Mouse (Mus musculus): ENCODE results near the gene Clic6.
"Not testable (repeated sequence)": the region's sequence is repeated elsewhere in the genome, so short reads cannot be mapped to it uniquely, and the experiment has no call there.

The Clic6 gene

DNA sequence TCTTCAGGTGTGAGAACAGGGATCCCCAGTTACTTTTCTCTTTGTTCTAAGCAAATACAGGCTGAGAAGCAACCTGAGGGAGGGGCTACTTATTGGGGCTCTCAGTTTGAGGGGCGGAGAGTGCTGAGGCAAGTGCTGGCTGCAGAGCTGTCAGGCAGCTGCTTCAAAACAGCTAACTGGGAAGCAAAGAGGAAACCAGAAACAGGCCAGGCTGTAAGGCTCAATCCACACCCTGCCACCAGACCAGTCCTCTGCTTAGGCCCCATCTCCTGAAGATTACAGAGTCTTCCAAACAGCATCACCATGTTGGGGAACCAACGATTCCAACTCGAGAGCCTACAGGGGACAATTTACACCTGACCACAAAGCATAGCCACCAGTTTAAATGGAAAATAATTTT, 12.6 kb upstream of the Clic6 start:
- no peak for DNase-seq

DNA sequence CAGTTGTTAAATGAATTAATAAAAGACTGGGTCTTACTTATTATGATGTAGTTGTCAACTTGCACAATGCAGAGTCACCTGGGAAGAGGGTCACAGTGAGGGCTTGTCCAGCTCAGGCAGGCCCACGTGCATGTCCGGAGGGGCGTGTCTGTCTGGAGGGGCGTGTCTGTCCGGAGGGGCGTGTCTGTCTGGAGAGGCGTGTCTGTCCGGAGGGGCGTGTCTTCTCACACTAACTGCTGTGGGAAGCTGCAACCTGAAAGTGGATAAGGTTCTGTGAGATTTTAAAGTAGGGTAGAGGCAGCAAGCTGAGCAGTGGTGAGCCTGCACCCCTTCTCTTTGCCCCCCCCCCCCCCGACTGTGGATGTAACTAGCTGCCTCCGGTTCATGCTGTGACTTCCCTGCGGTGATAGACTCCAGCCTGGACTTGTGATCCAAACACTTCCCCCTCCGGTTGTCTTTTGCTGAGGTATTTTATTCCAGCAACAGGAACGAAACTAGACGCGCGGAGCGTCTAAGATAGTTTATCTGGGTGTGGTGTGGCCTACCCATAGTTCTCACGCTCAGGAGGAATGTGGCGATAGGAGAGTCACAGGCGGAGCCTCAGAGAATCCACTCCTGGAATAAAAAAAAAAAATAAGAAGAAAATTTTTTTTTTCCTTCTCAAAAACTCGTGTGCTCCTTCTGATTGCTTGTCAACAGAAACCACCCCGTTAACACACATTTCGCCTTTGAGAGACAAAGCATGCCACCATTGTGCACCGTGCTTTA, 10.3 kb upstream of the Clic6 start:
- DNase-seq: no peak

DNA sequence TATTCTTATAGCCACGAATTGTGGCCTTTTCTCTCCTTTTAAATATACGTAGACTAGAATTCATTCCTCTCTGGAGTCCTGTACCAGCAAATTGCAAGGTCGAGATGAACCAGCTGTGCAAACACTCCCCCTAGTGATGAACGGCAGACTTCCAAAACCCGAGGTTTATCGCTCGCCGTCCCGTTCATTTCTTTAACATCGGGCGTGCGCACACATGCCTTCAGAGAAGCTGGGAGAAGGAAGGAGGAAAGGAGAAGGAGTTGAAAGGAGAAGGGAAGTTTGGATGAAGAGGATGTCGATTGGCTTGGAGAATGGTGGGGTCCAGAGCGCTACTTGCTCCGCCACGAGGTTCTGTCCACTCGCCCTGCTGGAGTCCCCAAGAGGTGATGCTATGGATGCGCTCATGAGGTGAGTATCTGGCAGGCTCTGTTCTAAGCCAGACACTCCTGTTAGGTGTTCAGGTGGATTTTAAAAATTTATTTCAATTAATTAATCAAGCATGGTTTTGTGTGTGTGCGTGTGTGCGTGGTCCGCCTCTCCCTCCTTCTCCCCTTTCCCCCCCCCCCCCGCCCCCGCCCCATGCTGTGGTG, 6.9 kb upstream of the Clic6 start:
- DNase-seq: peak; percentile 74

DNA sequence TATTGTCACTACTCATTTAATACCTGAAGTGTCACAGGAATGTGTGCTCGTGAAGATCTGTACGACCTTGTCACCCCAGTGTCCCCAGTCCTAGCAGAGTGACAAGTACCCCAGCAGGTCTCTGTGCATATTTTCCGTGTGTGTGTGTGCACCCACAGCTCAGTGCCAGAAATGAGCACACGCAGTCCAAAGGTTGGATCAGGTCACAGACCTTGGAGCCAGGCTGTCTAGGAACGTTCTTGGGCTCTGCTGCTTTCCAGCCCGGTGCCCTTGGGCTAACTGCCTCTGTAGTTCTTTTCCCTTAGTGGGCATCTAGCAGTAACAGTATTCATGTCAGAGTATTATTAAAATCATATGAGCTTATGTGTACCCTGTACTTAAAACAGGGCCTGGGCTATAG, 1.6 kb downstream of the Clic6 start:
- DNase-seq: no peak

DNA sequence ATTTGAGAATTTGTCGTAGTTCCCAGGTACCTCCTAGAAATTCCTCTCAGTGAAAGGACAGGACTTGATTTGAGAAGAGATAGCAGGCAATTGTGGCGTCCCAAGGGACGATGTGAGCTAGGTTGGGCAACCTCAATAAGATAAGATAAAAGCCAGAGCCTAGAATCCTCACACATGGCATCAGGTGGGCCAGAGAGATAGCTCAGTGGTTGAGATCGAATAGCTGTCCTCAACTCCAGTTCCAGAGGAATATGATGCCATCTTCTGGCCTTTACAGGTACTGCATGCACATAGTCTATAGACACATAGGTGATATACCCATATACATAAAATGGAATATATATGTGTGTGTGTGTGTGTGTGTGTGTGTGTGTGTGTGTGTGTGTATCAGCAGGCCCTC, 2.0 kb downstream of the Clic6 start:
- DNase-seq: peak; percentile 62

DNA sequence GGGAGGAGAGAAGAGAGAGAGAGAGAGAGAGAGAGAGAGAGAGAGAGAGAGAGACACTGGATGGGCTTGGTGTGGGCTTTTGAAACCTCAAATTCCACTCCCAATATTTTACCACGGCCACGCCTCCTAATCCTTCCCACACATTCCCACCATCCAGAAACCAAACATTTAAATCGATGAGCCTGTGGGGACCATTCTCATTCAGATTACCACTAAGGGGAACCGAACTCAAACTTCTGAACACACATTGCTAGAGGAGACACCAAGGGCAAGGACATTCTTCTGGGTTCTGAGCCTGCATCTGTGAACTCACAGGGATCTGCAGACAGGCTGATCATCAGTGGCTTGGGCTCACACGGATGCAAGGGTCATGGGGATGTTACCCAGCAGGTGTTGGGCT, 2.9 kb downstream of the Clic6 start:
- no peak for DNase-seq

- no peak for DNase-seq
These were observed 3.8 kb downstream of the Clic6 start for GRCm38 (mm10) chr16:92489356-92489755.

DNA sequence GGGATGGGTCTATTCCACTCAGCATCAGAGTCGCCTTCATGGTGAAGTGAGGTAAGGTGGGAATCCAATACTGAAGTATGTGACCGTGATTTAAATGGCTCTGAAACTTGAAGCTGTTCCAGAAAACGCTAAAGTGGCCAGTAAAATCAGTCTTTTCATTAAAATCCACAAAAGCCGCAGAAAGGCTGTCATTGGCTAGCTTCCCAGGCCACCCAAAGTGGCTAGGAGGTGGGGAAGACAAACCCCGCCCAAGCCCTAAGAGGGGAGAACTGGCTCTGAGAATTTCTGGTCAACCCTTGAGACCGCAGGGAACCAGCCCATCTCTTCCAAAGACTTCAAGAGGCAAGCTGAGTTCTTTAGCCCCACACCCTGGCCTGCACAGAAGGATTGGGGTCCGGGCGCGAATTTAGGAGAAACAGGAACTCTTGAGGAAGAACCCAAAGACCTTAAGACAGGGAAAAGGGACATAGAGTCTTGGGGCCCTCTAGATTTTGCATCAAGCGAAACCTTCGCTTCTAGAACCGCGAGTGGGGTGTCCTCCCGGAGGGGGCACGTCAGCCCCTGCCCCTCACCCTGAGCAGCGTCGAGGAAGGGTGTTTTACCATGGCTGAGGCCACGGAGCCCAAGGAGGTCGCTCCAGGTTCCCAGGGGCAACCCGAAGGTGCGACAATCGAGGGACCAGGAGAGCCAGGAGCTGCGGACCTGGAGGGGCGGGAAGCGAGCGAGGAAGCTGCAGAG, 12.5 kb downstream of the Clic6 start:
- no peak for DNase-seq

- peak; percentile 43 for DNase-seq
These were observed 13.0 kb downstream of the Clic6 start for GRCm38 (mm10) chr16:92498589-92498981.

DNA sequence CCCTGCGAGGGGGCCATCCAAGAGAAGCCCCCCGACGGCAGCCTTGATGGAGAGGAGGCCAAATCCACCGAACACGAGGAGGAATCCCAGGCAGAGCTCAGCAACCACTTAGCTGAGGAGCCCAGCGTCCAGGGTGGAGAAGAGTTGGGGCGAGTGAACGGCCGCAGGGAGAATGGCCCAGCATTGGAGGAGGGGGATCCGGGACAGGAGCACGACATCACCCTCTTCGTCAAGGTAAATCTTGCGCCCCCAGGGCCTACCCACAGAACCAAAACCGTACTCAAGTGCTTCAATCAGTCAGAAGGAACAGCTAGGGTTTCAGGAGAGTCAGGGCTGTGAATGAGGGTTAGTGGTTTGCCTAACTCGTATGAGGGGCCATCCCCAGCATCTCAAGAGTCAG, 13.8 kb downstream of the Clic6 start:
- DNase-seq: no peak

GRCm38 (mm10) chr16:92500534-92500933, 15.0 kb downstream of the Clic6 start:
- DNase-seq: no peak

- no peak for DNase-seq
These were observed 17.6 kb downstream of the Clic6 start for GRCm38 (mm10) chr16:92503105-92503504.

GRCm38 (mm10) chr16:92507573-92507972, 22.0 kb downstream of the Clic6 start:
- no peak for DNase-seq

DNA sequence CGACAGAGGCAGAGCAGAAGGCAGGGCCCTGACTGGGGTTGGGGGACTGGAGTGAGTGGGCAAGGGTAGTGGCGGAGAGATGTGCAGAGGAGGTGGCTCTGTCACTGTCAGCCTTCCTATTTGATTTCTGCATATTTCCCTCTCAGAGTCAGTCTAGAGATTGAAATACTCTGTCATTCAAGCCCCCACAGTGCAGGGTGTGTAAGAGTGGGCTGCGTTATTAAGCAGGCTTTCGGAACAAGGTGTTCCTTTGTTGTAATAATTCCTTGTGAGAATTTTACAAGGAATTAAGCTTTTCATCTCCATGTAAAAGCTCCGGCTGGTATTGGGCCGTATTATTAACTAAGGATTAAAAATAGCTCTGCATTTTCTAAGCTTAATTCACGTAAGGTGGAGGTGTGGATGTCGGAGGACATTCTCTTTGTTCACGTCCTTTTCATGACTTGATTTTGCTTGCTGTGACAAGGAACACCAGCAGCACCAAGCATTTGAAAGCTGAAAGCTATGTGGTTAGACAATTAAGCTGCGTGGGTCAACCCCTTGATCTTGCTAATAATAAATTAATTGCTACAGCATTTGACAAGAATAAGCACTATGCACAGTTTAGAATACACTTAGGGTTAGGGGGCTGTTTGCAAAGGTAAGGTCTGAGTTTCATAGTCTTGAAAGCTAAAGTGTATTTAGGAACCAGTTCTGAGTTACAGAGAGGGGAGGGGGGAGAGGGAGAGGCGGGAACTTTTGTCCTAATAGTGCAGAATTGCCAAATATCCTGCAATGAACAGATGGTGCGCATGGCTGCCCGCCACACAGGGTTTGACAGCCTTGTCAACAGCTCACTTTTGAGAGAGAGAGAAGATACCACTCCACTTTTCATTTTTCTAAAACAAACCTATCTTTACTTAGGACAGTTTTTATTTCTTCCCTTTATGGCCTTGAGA, 25.6 kb downstream of the Clic6 start:
- DNase-seq: no peak

GRCm38 (mm10) chr16:92511773-92512391, 26.3 kb downstream of the Clic6 start:
- DNase-seq: peak; percentile 73

GRCm38 (mm10) chr16:92514896-92515295, 29.4 kb downstream of the Clic6 start:
- not testable (repeated sequence) for DNase-seq

- no peak for DNase-seq
These were observed 30.6 kb downstream of the Clic6 start for GRCm38 (mm10) chr16:92516139-92516538.

DNA sequence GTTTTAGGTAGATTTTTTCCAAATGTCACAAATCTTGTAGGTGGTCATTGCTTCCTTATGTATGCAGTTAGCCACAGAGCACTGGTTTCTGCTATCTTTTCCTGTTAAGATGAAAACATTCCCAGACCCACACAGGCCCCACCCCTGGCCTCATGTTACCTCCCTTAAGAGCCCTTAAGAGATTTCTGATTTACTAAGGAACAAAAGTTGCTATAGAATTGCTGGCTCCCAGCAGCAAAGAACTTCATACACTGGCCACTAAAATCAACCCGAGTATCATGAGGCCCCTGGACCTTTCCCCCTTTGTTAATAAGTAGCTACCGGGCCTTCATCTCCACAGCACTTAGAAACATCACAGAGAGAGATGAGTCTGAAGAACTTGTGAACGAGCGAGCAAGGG, 33.2 kb downstream of the Clic6 start:
- DNase-seq: no peak

GRCm38 (mm10) chr16:92519820-92520492, 34.4 kb downstream of the Clic6 start:
- peak; percentile 69 for DNase-seq

GRCm38 (mm10) chr16:92523351-92523750, 37.8 kb downstream of the Clic6 start:
- DNase-seq: no peak

DNA sequence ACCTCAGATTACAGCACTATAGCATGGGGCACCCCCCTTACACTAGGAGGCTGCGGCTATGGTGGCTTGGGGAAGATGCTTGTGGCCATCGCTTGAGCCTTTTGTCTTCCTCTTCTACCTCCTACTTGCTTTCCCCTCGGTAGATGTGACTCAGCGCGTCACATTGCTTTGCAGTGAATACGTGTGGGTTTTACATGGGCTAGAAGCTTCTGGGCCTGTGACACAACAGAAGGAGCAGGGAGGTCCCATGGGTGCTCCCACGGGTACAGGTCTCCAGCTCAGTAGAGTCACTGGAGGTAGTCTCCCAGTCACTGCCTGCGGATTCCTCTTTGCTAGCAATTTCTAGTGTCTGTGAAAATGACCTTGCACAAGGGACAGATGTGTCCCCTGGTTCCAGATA, 39.1 kb downstream of the Clic6 start:
- no peak for DNase-seq

GRCm38 (mm10) chr16:92525919-92526318, 40.4 kb downstream of the Clic6 start:
- DNase-seq: no peak
